8 mouse cellular contexts compared by ENCODE assay signal in the genomic region with DNA sequence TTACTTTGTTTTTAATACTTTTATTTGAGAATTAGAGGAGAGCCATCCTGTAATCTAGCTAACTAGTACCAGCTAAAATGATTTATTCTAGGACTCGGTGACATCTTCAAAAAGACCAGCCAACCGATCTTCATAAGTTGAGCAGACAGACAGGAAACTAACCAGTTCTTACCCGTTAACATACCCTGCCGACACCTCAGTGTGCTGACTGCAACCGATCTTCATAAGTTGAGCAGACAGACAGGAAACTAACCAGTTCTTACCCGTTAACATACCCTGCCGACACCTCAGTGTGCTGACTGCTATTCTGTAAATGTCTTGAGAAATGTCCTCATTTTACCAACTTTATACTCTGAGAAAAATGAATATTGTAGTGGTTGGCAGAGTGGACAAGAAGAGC.
A peak's percentile ranks its signal among the peaks of the same experiment; 100 is the strongest.
DNase-seq lines count a peak whose midpoint lies in the region; ATAC-seq and TF ChIP-seq lines count a peak whose summit lies in the region.
"Not testable (repeated sequence)": the region's sequence is repeated elsewhere in the genome, so short reads cannot be mapped to it uniquely, and the experiment has no call there.

No protein-coding gene starts in this region.

- not testable (repeated sequence) for H3K36me3 ChIP-seq in thymus, adult 2 months (ENCODE audit: control insufficient read depth, insufficient read depth, low read length)

- not testable (repeated sequence) for H3K27me3 ChIP-seq in thymus, adult 2 months (ENCODE audit: control insufficient read depth, insufficient read depth, low read length)

- H3K27ac ChIP-seq in bone marrow macrophage, adult 2 months (ENCODE audit: insufficient read depth, low read depth, low read length) = peak overlapping the region; percentile 77
- peak overlapping the region; percentile 94 for H3K27ac ChIP-seq in thymus, adult 2 months (ENCODE audit: control insufficient read depth, insufficient read depth, low read length)

- not testable (repeated sequence) for TF ChIP-seq POLR2A in bone marrow macrophage, adult 2 months (IDR thresholded peaks at IDR 0.05; ENCODE audit: borderline replicate concordance, low read depth, low read length); thymus, adult 2 months (IDR thresholded peaks at IDR 0.05; ENCODE audit: control insufficient read depth, extremely low read depth, insufficient read depth, low read length, poor library complexity)

- H3K4me1 ChIP-seq in bone marrow macrophage, adult 2 months (ENCODE audit: control insufficient read depth, insufficient read depth, low read length) = peaks cover 76% of the 10 kb centered on the region
- peaks cover 28% of the 10 kb centered on the region for H3K4me1 ChIP-seq in thymus, adult 2 months (replicated peaks; ENCODE audit: control insufficient read depth, insufficient read depth, low read length)

- WGBS in thymus, adult 2 months = 6% methylated on average over 7 of the region's 7 CpGs

- DNase-seq in CD4-positive, CD25-positive, alpha-beta regulatory T cell, adult 2 months (ENCODE audit: low read depth, low spot score) = peak; percentile 72
- peak; percentile 73 for DNase-seq in T-cell, adult 2 months (ENCODE audit: low spot score)
- DNase-seq in naive thymus-derived CD4-positive, alpha-beta T cell, adult 2 months (ENCODE audit: low read depth) = peak; percentile 70
- not testable (repeated sequence) for DNase-seq in thymus, adult 2 months
- peak; percentile 54 for DNase-seq in thymus, postnatal 14 days
- DNase-seq in thymus, postnatal 4 days = peak; percentile 39

- not testable (repeated sequence) for TF ChIP-seq CTCF in bone marrow macrophage, adult 2 months (IDR thresholded peaks at IDR 0.05; ENCODE audit: low read depth, low read length); thymus, adult 2 months (IDR thresholded peaks at IDR 0.05; ENCODE audit: borderline replicate concordance, control insufficient read depth, extremely low read depth, insufficient read depth, low read length, poor library complexity)

- peak; percentile 54 for ATAC-seq in inflammation-experienced regulatory T-cells, adult 6 months

- H3K4me3 ChIP-seq in bone marrow macrophage, adult 2 months (ENCODE audit: insufficient read depth, low read length) = not testable (repeated sequence)
- H3K4me3 ChIP-seq in thymus, adult 2 months (ENCODE audit: control insufficient read depth, insufficient read depth, low read length) = peak overlapping the region; percentile 10
